Mouse (Mus musculus) ovary, adult 18-20 months (tissue): Measurements from ENCODE around the gene Padi1.

Source experiments
- DNase-seq: peaks from one replicate; pipeline ENCODE4 v3.0.0; 2022; ENCODE audit warnings: low spot score, mixed read lengths

Gene Padi1

DNA sequence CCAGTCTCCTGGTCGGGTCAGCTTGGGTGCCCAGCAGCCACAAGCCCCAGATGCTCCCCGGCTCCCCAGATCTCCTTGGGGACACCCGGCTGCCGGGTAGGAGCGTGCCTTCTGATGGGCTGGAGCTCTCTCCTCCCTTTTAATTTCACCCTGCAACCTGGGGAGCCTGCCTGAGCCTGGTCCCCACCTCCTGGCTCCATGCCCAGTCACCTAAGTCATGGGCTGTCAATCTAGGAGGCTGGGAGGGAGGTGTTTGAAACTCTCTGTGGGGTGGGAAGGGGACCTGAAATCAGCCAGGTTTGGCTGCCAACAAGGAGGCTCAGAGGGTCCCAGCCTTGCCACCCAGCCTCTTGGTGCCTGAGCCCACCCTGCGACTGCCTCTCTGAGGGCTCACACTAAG lies at the start of gene Padi1:
TSS of gene Padi1 (minus strand) at position 113 of the 400 bp plus-strand sequence.
- DNase-seq = no peak

DNA sequence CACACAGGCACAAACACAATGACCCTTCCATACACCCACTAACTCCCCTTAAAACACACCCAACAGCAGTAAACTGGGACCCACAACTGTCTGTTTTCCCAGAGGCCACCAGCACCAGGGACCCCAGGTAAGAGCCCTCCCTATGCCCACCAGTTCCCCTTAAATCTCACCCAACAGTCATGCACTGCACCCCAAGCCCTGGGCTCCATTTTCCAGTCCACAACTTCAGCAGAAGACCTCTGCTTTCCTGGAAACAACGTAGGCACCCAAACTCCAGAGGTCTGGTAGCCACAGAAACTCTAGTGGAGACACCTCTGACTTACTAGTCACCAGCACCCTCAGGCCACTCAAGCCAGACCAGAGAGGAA lies 46.6 kb upstream of the Padi1 start:
- DNase-seq = no peak

DNA sequence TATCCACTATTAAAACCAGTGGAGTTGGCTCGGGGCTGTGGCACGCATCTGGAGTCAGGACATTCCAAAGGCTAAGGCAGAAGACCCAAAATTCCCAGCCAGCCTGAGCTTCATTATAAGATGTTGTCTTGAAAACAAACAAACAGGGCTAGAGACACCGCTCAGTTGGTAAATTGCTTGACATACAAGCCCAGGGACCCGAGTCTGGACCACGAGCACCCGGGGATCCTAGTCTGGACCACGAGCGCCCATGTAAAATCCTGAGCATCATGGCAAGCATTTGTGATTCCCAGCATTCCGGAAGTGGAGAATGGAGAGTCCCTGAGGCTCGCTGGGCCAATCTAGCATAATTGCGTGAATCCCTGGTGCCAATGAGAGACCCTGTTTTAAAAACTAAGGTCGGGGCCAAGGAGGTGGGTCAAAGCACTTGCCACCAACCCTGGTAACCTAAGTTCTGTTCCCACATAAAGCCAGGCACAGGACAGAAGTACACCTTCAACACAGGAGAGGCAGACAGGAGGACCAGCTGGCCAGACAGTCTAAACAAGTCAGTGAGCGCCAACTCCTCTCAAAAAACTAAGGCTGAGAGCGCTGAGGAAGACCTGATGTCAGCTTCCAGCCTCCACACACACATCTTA lies 46.1 kb upstream of the Padi1 start:
- DNase-seq = no peak

DNA sequence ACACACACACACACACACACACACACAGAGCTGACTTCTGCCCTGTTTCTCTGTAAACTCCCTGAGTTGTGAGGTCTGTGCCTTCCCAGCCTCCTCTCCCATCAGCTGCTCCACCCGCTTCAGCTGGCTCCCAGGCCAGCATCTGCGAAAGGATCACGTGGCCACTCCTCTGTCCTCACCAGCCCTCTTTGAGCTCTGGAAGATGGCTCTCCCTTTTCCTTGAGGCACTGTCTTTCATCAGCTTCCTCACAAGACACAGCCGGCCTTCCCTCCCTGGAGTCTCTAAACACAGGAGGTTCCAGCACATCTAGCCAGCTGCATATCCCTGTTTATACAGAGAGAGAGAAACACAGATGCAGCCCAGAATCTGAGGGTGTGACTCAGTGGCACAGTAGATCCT lies 38.3 kb upstream of the Padi1 start:
- no peak for DNase-seq

DNA sequence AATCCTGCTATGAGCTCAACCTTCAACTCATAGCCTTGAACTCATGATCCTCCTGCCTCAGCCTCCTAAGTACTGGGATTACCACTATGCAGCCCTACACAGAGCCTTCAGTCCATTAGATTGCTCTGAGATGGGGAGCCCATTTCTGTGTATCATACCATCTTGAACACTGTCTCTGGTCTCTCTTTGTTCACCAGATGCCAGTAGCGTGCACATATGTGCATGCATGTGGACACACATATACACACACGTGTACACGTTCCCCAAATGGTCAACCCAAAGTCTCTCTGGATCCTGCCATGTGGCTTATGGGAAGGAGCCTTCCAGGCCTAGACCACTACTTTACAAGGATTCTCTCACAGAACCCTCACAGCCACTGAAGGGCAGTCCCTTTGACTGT lies 37.4 kb upstream of the Padi1 start:
- DNase-seq = no peak

DNA sequence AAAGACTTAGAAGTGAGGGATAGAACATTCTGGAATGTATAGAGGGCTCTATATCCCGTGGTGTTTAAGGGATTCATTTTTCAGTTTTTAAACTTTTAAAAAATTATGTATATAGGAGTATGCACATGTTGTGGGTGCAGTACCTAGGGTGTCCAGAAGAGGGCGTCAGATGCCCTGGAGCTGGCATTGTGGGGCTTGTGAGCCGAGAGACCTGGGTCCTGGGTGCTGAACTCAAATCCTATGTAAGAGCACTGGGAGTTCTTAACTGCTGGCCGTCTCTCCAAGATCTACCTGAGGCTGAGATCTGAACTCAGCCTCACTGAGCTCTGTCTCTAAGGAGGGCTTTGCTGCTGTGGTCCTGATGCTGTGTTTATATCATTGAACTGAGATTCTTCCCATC lies 36.8 kb upstream of the Padi1 start:
- no peak for DNase-seq

DNA sequence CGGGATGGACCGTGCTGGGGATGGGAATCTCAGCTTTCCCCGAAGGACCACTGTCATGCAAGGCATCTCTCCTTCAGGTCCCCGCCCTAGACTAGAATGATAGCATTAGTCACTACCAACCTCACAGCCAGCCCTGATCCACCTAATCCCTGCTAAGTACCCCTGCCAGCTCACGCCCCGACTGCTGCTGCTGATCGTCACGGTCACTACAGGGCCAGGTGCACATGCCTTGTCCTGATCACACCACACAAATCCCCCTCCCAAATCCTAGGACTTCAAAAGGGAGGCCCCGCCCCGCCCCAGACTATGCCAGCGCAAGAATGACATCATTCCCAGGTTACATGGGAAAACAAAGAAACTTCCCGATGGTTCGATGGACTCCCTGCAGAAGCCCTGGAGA lies 36.2 kb upstream of the Padi1 start:
- DNase-seq = no peak

DNA sequence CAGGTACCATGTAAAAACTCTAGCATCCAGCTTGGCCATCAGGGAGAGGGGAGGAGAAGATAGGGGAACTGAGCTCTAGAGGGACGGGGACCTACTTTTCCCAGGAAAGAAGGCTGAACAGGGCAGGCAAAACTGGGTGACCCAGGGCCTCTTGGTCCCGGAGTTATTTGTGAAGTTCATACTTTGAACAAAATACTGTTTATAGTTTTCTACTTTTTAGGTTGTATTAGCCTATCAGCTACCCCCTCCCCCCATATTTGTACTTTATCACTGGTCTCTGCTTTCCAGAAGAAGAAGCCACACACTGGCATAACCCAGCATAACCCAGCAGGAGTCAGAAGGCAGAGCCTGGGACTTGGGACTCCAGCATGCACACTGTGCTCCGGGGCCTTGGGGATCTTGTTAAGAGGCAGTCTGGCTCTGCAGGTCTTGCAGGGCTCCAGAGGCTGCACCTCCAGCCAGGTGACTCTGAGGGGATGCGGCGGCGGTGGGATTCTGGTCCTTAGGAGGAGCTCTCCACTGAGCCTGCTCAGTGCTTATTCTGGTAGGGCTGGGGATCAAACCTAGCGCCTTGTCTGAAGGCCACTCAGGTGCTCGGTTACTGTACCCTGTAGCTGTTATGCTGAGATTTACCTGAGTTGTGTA lies 35.6 kb upstream of the Padi1 start:
- no peak for DNase-seq

DNA sequence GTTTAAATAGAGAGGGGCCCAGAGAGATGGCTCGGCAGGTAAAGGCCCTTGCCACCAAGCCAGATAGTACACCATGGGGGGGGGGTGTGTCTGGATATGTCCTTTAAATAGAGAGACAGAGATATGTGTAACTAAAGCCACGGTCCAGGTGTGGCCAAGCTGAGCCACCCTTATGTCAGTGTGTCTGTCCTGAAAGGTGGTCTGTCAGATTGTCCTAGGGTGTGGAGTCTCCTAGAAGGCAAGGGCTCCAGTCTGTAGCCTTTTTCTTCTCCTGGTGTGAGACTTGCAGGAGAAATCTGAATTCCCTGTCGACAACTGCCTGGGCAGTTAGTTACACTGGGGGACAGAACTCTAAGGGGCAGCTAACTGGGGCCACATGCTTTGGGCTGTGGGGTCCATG lies 34.6 kb upstream of the Padi1 start:
- DNase-seq = no peak

DNA sequence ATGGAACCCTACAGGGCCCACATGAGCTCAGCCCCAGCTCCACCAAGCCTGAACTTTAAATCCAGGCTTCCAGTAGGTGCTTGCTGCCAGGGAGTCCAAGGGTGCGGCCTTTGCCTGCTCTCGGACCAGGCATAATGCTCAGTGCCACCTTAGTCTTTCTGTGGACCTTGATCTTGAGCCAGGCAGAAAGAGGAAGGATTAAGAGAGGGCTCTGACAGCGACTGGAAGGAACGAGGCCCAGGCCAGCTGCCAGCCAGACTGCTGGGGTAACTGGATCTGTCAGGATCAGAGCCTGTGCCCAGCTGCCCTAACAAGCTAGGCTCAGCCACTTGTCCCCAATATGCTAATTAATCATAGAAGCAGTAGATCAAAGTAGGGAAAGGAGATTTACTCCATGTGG lies 34.2 kb upstream of the Padi1 start:
- no peak for DNase-seq

DNA sequence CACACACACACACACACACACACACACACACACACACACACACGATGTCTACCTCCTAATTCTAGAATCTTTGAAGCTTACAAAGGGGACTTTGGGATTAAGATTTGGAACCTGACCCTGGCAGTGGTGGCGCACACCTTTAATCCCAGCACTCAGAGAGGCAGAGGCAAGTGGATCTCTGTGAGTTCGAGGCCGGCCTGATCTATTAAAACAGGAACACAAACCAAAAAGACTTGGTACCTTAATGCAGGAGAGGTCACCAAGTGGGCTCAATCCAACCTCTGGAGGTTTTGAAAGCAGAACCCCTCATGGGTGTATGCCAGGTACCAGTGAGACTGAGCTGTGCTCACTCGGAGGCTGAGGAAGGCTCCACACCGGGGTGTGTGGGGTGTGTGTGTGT lies 33.5 kb upstream of the Padi1 start:
- DNase-seq = no peak

DNA sequence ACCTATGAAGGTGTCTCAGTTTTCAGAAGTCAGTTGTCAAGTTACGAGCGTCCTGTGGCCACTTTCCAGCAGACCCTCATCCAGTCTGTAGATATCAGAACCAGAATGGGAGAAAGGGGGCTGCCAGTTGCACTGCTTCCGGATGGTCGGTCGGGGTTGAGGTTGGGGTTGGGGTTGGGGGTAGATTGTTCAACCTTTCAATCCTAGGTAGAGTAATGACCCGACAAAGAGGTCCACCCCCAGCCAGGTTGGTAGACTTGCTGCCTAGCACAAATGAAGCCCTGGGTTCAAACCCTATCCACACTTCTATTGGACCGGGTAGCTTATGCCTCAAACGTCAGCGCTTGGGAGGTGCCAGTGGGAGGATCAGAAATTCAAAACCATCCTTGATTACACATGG lies 33.1 kb upstream of the Padi1 start:
- DNase-seq = no peak

DNA sequence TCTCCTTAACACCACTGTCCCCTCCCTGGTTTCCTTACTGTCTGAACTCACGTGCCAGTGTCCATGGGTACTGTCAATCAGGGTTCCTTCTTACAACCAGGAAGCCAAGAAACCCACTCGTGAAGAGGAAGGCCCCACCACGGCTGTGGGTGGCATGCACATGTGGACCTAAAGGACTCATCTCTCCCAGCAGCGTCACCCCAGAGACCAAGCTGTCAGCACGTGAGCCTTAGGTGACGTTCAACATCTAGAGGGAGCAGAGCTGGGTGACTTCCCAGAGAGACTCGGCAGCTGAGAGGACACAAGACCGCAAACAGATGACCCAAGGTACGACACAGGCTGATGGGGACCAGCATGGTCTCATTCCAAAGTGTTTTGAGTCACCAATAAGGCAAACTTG lies 31.9 kb upstream of the Padi1 start:
- DNase-seq = no peak

DNA sequence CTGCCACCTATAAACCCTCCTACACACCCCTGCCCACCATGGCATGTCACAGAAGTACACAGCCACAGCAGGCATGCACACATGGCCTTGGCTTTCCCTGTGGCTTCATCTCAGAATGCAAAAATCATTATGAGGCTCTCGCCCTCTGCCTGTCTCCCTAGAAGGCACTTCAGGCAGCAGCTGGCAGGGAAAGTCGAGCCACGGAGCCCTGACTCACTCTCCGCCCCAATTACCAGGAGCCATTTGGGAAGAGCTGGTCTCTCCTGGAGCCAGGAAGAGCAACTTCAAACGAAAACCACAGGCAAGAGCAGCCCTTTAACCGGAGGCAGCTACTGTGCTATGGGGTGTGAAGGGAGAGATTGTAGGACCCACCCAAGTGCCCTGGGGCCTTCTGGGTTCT lies 31.1 kb upstream of the Padi1 start:
- no peak for DNase-seq

DNA sequence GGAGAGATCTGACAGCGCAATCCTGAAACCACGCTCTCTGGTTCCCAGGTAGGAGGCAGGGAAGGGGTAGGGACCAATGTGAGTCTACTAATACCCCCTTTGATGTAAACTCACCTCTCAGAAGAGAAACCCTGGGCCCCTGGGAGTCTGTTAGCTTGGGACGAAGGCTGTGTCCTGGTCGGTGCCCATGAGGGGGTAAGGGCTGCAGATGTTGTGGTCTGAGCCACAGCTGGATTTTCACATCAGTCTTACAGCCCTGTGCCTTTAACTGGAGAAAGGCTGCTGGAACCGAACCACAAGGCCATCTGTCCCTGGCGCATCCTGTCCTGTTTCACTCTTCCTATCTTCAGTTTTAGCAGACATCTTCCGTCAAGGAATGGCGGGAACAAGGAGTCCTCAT lies 30.6 kb upstream of the Padi1 start:
- DNase-seq = no peak

DNA sequence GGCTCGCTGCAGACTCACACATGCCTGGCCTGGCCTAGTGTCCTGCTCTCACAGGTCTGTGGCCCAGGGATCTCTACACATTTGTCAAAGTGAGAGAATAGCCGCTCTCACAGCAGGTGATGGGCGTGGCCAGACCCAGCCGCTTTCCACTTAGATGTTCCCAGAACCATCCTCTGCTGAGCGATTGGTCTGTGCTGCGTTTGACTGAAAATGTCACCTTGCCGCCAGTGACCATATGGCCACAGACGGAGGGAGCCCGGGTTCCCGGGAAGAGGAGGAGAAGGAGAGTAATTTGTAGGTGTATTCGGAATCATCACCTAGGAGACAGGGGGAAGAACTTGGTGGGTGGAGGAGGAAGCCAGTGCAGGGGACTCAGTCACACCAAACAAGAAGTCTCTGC lies 27.4 kb upstream of the Padi1 start:
- no peak for DNase-seq

DNA sequence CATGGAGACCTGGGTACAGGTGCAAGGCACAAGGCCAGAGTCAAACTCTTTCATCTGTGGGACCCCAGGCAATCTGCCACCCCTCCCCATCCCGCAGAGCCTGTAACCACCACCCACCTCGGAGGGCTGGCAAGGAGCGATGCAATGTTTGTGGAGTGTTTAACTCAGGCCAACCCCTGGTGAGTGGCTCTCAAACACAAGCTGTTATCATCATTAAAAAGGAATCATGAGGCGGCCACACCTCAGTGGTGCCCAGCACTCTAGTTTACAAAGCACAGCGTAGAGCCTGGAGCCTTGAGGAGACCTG lies 27.1 kb upstream of the Padi1 start:
- no peak for DNase-seq

DNA sequence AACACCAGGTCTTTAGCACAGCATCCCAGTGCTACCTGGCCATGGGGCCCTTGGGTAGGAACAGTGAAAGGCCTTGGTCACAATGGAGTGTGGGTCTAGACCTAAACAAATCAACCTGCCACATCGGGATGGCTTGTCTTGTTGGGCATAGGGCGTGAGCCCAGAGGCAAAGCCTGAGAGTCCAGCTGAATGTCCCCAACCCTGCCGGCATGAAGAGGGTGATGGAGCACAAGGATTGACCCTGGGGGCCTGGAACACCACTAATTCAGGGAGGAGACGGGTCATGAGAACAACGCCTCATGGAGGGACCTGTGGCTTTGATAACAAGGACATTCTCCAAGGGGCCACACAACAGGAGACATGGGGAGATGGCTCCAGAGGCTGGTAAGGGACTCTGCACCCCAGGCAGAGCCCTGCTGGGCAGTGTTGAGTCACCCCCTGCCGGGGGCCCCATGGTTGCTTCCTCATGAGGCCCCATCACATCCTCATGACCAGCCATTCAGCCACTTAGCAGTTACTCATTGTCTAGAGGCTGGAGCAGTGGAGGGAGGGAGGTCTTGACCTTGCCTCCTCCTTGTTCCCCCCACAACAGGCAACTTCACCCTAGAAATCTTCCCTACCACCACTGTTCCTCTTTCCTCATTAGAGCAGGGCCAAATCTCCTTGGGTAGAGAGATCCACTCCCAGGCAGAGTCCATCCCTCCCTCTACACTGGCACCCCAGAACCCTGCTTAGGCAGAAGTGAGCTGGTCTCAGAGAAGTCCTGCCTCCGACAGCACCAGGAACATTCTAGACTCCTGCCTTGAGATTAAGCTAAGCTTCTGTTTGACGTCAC lies 26.5 kb upstream of the Padi1 start:
- DNase-seq = no peak

DNA sequence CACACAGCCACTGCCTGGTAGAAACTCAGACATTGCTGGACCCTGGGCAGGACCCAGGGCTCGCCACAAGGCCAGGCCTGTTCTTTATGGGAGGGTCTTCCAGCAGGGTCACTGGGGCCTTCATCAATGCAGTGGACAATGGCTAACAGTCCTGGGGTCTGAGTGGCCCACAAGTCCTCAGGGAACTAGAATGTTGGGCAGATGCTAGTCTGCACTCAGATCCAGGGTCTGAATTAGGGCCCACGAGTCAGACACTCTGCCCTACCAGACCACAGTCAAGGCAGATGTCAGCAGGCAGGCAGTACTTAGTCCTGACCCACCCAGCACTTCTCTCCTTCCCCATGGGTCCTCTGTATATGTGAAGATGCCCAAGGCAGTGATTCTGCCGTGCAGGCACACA lies 25.8 kb upstream of the Padi1 start:
- no peak for DNase-seq

DNA sequence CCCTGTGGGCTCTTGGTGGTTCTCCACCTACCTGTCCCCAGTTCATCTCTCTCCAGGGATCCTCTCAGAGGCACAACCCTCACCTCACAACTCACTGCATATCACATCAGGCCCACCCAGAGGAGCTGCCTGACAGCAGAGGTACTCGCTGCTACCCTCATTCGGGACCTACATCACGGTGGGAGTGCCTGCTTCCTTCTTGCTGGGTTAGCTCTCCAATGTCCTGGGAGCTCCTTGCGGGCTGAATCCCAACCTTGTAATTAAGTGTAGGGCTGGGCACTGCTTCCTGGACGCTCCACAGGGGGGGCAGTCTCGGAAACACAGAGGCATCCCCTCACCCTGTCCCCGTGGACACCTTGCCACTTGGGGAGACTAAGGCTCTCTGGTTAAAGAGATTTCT lies 25.3 kb upstream of the Padi1 start:
- DNase-seq = no peak

DNA sequence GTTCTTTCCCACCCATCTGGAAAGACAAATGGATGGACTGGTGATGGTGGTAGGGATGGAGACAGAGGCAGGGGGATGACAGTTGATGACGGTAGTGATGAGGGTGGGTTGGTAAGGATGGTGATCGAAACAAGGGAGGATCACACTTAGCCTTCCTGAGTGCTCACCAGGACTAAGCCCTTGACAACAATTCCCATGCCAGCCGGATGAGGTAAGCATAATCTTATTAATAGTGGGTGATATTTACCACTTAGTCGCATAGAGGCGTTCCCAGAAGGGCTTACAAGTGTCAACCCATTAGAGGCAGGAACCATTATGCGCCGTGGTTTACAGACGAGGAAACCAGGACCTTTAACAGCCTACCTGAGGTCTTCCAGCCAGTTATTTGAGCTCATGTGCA lies 24.4 kb upstream of the Padi1 start:
- DNase-seq = no peak

DNA sequence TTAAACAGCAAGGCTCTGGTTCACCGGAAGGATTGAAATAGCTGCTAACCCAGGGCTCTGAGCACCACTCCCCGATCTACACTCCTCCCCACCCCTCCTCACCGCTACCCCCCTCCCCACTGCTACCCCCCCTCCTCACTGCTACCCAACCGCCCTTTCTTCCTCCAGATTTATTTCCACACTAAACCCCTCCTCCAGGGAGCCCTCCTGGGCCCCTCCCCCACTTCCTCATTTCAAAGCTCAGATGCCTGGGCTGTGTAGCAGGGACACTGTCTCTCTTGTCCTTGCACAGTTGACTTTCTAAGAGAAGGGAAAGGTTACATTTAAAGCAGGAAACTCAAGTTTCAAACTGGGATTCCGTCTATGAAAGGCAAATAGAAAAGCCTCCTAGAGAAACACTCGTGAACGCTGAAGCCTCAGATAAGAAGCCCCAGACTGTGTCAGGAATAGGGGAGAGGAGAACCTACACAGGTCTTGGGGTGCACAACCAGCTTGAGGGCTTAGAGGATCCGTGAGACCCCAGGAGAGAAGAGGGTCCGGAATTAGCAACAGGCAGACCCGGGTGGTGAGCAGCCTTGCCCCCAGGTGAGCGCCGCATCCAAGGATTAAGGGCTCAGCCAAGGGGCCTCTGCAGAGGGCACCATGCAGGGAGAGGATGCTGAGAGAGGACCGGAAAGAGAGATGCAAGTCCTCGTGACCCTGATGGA lies 23.1 kb upstream of the Padi1 start:
- DNase-seq = no peak

DNA sequence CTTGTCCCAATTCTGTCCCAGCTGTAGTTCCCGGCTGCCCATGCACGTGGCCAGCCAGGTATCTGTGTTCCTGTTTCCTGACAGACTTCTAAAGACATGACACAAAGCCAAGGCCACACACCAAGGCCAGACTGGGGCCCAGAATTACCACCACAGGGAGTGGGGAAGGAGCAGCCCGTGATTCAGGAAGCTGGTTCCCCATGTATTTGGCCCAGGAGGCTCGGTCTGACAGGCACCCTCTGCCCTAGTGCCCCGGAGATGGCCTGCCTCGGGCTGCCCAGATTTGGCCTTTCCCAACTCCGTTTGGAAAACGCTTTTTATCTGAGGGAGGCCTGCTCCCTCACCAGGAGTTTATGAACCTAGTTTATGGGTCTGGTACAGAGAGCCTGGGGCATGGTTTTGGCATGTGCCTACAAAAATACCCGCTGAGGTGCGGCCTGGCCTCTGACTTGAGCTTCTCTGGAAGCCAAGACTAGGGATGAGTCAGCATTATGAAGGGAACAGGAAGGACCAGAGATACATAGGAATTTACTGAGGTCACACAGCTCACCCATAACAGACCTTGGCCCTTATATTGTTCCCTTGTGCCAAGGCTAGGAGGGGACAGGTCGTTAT lies 16.6 kb upstream of the Padi1 start:
- DNase-seq = no peak
